ENCODE assay signal across 11 mouse cellular contexts in the genomic region with DNA sequence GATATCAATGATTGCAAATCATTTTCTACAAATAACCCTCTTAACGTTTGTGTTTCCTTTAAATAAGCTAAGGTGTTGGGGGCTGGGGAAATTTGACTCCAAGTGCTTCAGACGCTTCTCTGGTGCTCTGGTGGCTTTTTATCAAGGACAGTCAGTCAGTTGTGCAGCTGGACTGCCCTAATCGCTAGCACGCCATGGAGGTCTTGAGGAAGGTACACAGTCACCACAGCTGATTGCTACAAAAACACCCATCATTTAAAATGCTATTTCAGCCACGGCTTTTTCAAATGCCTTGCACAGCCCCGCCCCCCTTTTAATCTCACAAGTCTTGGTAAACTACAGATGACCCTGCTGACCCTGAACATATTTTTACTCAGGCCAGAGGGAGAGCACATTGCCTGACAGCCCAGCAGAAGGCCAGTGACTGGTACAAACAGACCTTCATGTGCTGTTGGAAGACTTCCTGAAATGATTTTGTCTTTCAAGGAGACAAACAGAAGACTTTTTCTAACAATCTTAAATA. TPM values are rescaled to one million over a fixed set of nuclear protein-coding genes. Genes with fewer than 3 reads are reported as not detected.
DNase-seq lines count a peak whose midpoint lies in the region; ATAC-seq and TF ChIP-seq lines count a peak whose summit lies in the region.
"Had no signal": no experiment of that assay in that cellular context is flagged by ENCODE, and none has a peak within 500 bp of the region (broad histone marks: within the 10 kb centered on the region; RNA-seq: fewer than 3 reads in every experiment).

No protein-coding gene starts in this region.

- no peaks in the 10 kb centered on the region for H3K27me3 ChIP-seq in intestine, embryonic 14.5 days (replicated peaks; ENCODE audit: control insufficient read depth, insufficient read depth, low read length)
- no peaks in the 10 kb centered on the region for H3K27me3 ChIP-seq in intestine, postnatal 0 days (replicated peaks; ENCODE audit: control insufficient read depth, insufficient read depth, low read length)
- no peaks in the 10 kb centered on the region for H3K27me3 ChIP-seq in liver, postnatal 0 days (ENCODE audit: insufficient read depth, low read length)
- no peaks in the 10 kb centered on the region for H3K27me3 ChIP-seq in hindbrain, postnatal 0 days (ENCODE audit: insufficient read depth, low read length)
- H3K27me3 ChIP-seq: lung, embryonic 15.5 days had no signal

- TF ChIP-seq EP300 in liver, postnatal 0 days (IDR thresholded peaks at IDR 0.05; ENCODE audit: low read depth), result peak; percentile 42; the same call in 1 of the 2 replicates

- no peak for DNase-seq in intestine, embryonic 14.5 days (ENCODE audit: low spot score)
- peak; percentile 61 for DNase-seq in MEL-GATA-1-ER (ENCODE audit: extremely low read depth, low read depth)
- peak; percentile 62 for DNase-seq in embryo, embryonic 10.5 days (ENCODE audit: low spot score)
- no peak for DNase-seq in liver, postnatal 0 days
- DNase-seq in hindbrain, postnatal 0 days (ENCODE audit: low spot score), result no peak
- no peak for DNase-seq in gastrocnemius, postnatal 10 days
- DNase-seq: cerebellum, postnatal 25 days; layer of hippocampus, adult 9-11 months had no signal

- no peaks in the 10 kb centered on the region; the same call in 1 of the 2 replicates for H3K9me3 ChIP-seq in intestine, embryonic 14.5 days (ENCODE audit: control insufficient read depth, low read length)
- no peaks in the 10 kb centered on the region for H3K9me3 ChIP-seq in intestine, postnatal 0 days (ENCODE audit: control insufficient read depth)
- 0 out of 2 replicates have a peak, but pooled peaks cover 3% of the 10 kb centered on the region for H3K9me3 ChIP-seq in liver, postnatal 0 days (ENCODE audit: low read length)
- no peaks in the 10 kb centered on the region for H3K9me3 ChIP-seq in hindbrain, postnatal 0 days (ENCODE audit: low read length)
- H3K9me3 ChIP-seq: lung, embryonic 15.5 days had no signal

- H3K4me1 ChIP-seq in intestine, embryonic 14.5 days (replicated peaks; ENCODE audit: control insufficient read depth, insufficient read depth, low read length), result peaks cover 3% of the 10 kb centered on the region; the same call in 1 of the 2 replicates
- no peaks in the 10 kb centered on the region; the same call in 1 of the 2 replicates for H3K4me1 ChIP-seq in intestine, postnatal 0 days (replicated peaks; ENCODE audit: control insufficient read depth, insufficient read depth, low read length)
- peaks cover 19% of the 10 kb centered on the region for H3K4me1 ChIP-seq in liver, postnatal 0 days (ENCODE audit: insufficient read depth)
- H3K4me1 ChIP-seq in hindbrain, postnatal 0 days (ENCODE audit: insufficient read depth, low read length), result no peaks in the 10 kb centered on the region; the same call in 1 of the 2 replicates

- H3K9ac ChIP-seq in intestine, embryonic 14.5 days (ENCODE audit: low read length), result no peak overlapping the region
- H3K9ac ChIP-seq in intestine, postnatal 0 days (ENCODE audit: low read depth, low read length), result no peak overlapping the region
- no peak overlapping the region for H3K9ac ChIP-seq in liver, postnatal 0 days (replicated peaks)
- no peak overlapping the region for H3K9ac ChIP-seq in hindbrain, postnatal 0 days (replicated peaks; ENCODE audit: low read length)
- H3K9ac ChIP-seq: lung, embryonic 15.5 days had no signal

- no peaks in the 10 kb centered on the region for H3K36me3 ChIP-seq in intestine, embryonic 14.5 days (ENCODE audit: control insufficient read depth, insufficient read depth, low read length)
- H3K36me3 ChIP-seq in intestine, postnatal 0 days (ENCODE audit: control insufficient read depth, insufficient read depth), result no peaks in the 10 kb centered on the region
- no peaks in the 10 kb centered on the region; the same call in 1 of the 2 replicates for H3K36me3 ChIP-seq in liver, postnatal 0 days (replicated peaks; ENCODE audit: insufficient read depth, low read length)
- H3K36me3 ChIP-seq in hindbrain, postnatal 0 days (ENCODE audit: insufficient read depth, low read length), result no peaks in the 10 kb centered on the region

- 21% methylated on average over 6 of the region's 6 CpGs for WGBS in intestine, embryonic 14.5 days
- WGBS in intestine, postnatal 0 days, result 32% methylated on average over 6 of the region's 6 CpGs
- 47% methylated on average over 6 of the region's 6 CpGs for WGBS in liver, postnatal 0 days (ENCODE audit: insufficient replicate concordance)
- 83% methylated on average over 6 of the region's 6 CpGs for WGBS in hindbrain, postnatal 0 days

- H3K4me2 ChIP-seq in intestine, embryonic 14.5 days (ENCODE audit: low read length), result no peak overlapping the region
- H3K4me2 ChIP-seq in intestine, postnatal 0 days (replicated peaks; ENCODE audit: low read depth), result no peak overlapping the region
- H3K4me2 ChIP-seq in liver, postnatal 0 days (ENCODE audit: low read depth, low read length), result no peak overlapping the region
- no peak overlapping the region for H3K4me2 ChIP-seq in hindbrain, postnatal 0 days (ENCODE audit: low read depth, low read length)
- H3K4me2 ChIP-seq: lung, embryonic 15.5 days had no signal

- H3K27ac ChIP-seq in intestine, embryonic 14.5 days (ENCODE audit: low read depth), result 0 out of 2 replicates have a peak overlapping the region, but pooled peaks have one; percentile 23
- no peak overlapping the region for H3K27ac ChIP-seq in intestine, postnatal 0 days (ENCODE audit: low read depth, low read length)
- H3K27ac ChIP-seq in liver, postnatal 0 days (ENCODE audit: low read depth), result 0 out of 2 replicates have a peak overlapping the region, but pooled peaks have one; percentile 24
- H3K27ac ChIP-seq in hindbrain, postnatal 0 days, result no peak overlapping the region
- H3K27ac ChIP-seq: forebrain, embryonic 10.5 days; lung, embryonic 15.5 days had no signal

- ATAC-seq in intestine, embryonic 14.5 days (replicated peaks; ENCODE audit: low FRiP score, low TSS enrichment, low read depth), result no peak
- ATAC-seq in intestine, postnatal 0 days, result no peak
- peak; percentile 7; the same call in 1 of the 2 replicates for ATAC-seq in liver, postnatal 0 days
- no peak for ATAC-seq in hindbrain, postnatal 0 days

- no peak overlapping the region for H3K4me3 ChIP-seq in intestine, embryonic 14.5 days (ENCODE audit: low read depth, low read length)
- H3K4me3 ChIP-seq in intestine, postnatal 0 days (ENCODE audit: low read depth, low read length), result no peak overlapping the region
- H3K4me3 ChIP-seq in liver, postnatal 0 days (ENCODE audit: low read depth, low read length), result no peak overlapping the region
- no peak overlapping the region for H3K4me3 ChIP-seq in hindbrain, postnatal 0 days (ENCODE audit: low read length)
- H3K4me3 ChIP-seq: forebrain, embryonic 10.5 days; lung, embryonic 15.5 days had no signal

- no peak for TF ChIP-seq CTCF in intestine, postnatal 0 days (IDR thresholded peaks at IDR 0.05; ENCODE audit: low read depth)
- no peak for TF ChIP-seq CTCF in liver, postnatal 0 days (IDR thresholded peaks at IDR 0.05; ENCODE audit: low read depth)
- TF ChIP-seq CTCF in hindbrain, postnatal 0 days (IDR thresholded peaks at IDR 0.05; ENCODE audit: low read depth), result no peak

RNA-seq across cellular contexts. Expression of gene Thumpd2, which starts 2.5 kb away (rescaled TPM):
- polyA plus RNA-seq in intestine, embryonic 14.5 days (2014; fragmentation: Nextera tagmentation; extraction: Ambion mirVana), result 15.1 and 19.2 TPM in 2 replicates
- polyA plus RNA-seq in intestine, postnatal 0 days (2015; fragmentation: Nextera tagmentation; extraction: Ambion mirVana), result 5.0 and 5.6 TPM in 2 replicates
- 4.6 and 5.0 TPM in 2 replicates for polyA plus RNA-seq in liver, postnatal 0 days (2015; fragmentation: Nextera tagmentation; extraction: Ambion mirVana)
- 1.8 and 6.6 TPM in 2 replicates for total RNA-seq in hindbrain, postnatal 0 days (2014; rRNA removed)
- polyA plus RNA-seq in hindbrain, postnatal 0 days (2015; fragmentation: Nextera tagmentation; extraction: Ambion mirVana), result 6.0 and 7.9 TPM in 2 replicates
- total RNA-seq in gastrocnemius, postnatal 10 days (2021), result 1 to 10 TPM; 4.5 to 4.8 TPM

Comparison
In these comparisons a context has a peak if more than half of its experiments do, and no peak if none do; other contexts are left out.
1. H3K27ac ChIP-seq: peak in intestine, embryonic 14.5 days (single experiment) and liver, postnatal 0 days (single experiment); none in intestine, postnatal 0 days (single experiment) and hindbrain, postnatal 0 days (single experiment).
2. DNase-seq: peak in MEL-GATA-1-ER (single experiment) and embryo, embryonic 10.5 days (single experiment); none in intestine, embryonic 14.5 days (single experiment), liver, postnatal 0 days (single experiment), hindbrain, postnatal 0 days (single experiment) and gastrocnemius, postnatal 10 days (single experiment).